Mouse (Mus musculus) gastrocnemius, adult 8-10 months (tissue): ENCODE data around the gene Gm21828. TPM values are rescaled to one million over a fixed set of nuclear protein-coding genes. Genes with fewer than 3 reads are reported as not detected.
"Not testable (repeated sequence)": the region's sequence is repeated elsewhere in the genome, so short reads cannot be mapped to it uniquely, and the experiment has no call there.

Experiments
- DNase-seq, 2 experiments: peaks; one replicate each; pipeline ENCODE4 v3.0.0; 2022; ENCODE audit warnings: low spot score in 2 of 2
- total RNA-seq, 4 experiments: library from RNA; stranded (reverse); gene quantifications; 2 replicates each; pipeline ENCODE4 v1.2.4; 2022

Gm21828 gene
- not detected for total RNA-seq

DNA sequence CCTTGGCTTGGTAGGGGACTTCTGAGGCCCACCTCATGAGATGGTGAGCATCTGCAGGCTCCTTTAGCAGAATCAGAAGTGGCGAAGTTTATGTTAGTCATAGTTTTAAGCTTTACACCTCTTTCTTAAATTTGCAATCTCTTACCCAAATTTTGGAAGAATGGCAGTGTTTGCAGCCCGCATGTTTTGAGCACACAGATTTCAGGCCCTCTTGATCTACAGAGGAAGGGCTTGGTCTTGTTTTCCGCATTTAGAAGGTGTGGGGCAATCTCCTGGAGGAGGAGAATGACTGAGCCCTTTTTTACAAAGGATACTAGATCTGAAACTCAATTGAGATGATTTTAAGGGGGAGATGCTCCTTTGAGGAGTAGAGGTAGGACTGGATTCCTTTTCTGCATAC is at the start of gene Gm21828:
Gene Gm21828, minus strand, starts transcription at position 101 of the 400 bp plus-strand sequence.
- not testable (repeated sequence) for DNase-seq

DNA sequence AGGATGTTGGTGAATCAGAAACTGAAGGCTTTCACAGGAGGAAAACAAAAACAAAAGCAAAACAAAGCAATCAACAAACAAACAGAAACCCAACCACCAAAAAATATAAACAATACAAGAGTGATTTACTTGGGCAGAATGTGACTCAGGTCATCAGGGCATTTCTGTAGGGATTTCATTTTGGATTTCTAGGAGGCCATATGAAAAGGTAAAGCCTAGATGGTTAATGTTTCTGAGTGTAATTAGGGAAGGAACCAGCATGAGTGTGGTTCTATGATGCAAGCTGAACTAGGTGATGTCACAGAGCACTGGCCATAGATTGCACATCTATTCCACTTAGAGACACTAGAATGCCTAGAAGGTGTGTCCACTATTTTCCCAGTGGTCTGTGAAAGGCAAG is 28.4 kb upstream of the Gm21828 start, which contains the start of the genes Gm21440 and Gm21454:
Gene Gm21440, plus strand, starts transcription at position 301 of the 400 bp plus-strand sequence.
Gene Gm21454, plus strand, starts transcription at position 352 of the 400 bp plus-strand sequence.
- not testable (repeated sequence) for DNase-seq

Other genes starting within 250 kb of the Gm21828 start
- gene Gm20807, start 181.0 kb downstream of the Gm21828 start, total RNA-seq: not detected
- gene Gm21891, start 90.4 kb downstream of the Gm21828 start, total RNA-seq: not detected
- not detected for gene Gm21425, start 62.0 kb downstream of the Gm21828 start, total RNA-seq
- not detected for gene Gm21440, start 28.5 kb upstream of the Gm21828 start, total RNA-seq
- not detected for gene Gm21454, start 28.5 kb upstream of the Gm21828 start, total RNA-seq
- gene Gm21725, start 125.1 kb upstream of the Gm21828 start, total RNA-seq: not detected
- gene Gm21866, start 241.7 kb upstream of the Gm21828 start, total RNA-seq: not detected